Mouse (Mus musculus) myocyte (in vitro differentiated cells): ENCODE results near the gene Fyn. TPM values are rescaled to one million over a fixed set of nuclear protein-coding genes. Genes with fewer than 3 reads are reported as not detected.

Experiments used
- H3K27me3 ChIP-seq: one replicate; pipeline ENCODE4 v1.6.1; 2011; ENCODE audit not compliant: control insufficient read depth, insufficient read depth, insufficient read length
- H3K36me3 ChIP-seq: one replicate; pipeline ENCODE4 v1.6.1; 2011; ENCODE audit not compliant: control insufficient read depth, insufficient read depth
- H3K4me2 ChIP-seq: one replicate; pipeline ENCODE4 v1.6.1; 2011; ENCODE audit warnings: low read depth, control low read depth
- H3K4me3 ChIP-seq: one replicate; pipeline ENCODE4 v1.5.1; 2011; ENCODE audit warnings: mild to moderate bottlenecking, control low read depth, moderate library complexity
- H3K79me2 ChIP-seq: one replicate; pipeline ENCODE4 v1.6.1; 2011; ENCODE audit not compliant: control insufficient read depth, insufficient read depth
- H3ac ChIP-seq: one replicate; pipeline ENCODE4 v1.6.1; 2011; ENCODE audit not compliant: control insufficient read depth, insufficient read length
- CEBPB ChIP-seq: IDR thresholded peaks from 2 replicates; pipeline ENCODE4 v1.6.1; 2011; ENCODE audit warnings: mild to moderate bottlenecking, moderate library complexity; ENCODE audit not compliant: poor library complexity, insufficient read depth, severe bottlenecking
- E2F4 ChIP-seq: IDR thresholded peaks from one replicate; pipeline ENCODE4 v1.6.1; 2011; ENCODE audit warnings: mild to moderate bottlenecking, control low read depth, moderate library complexity; ENCODE audit not compliant: insufficient read depth
- MAX ChIP-seq: IDR thresholded peaks from one replicate; pipeline ENCODE4 v1.6.1; 2011; ENCODE audit warnings: low read depth, mild to moderate bottlenecking, control low read depth
- MYOD1 ChIP-seq, 3 experiments: IDR thresholded peaks; one replicate each; pipeline ENCODE4 v1.6.1; 2011; ENCODE audit warnings: control low read depth in 2 of 3, low read depth in 2 of 3, mild to moderate bottlenecking in 2 of 3, moderate library complexity in 1 of 3; ENCODE audit not compliant: insufficient read length in 2 of 3, control insufficient read depth in 1 of 3
- MYOG ChIP-seq, 3 experiments: IDR thresholded peaks; one replicate each; pipeline ENCODE4 v1.6.1; 2011; ENCODE audit warnings: control low read depth in 2 of 3, low read depth in 2 of 3, mild to moderate bottlenecking in 2 of 3; ENCODE audit not compliant: insufficient read length in 2 of 3, control insufficient read depth in 1 of 3, insufficient read depth in 1 of 3
- POLR2A ChIP-seq: IDR thresholded peaks from one replicate; pipeline ENCODE4 v1.6.1; 2011; ENCODE audit warnings: low read depth, mild to moderate bottlenecking, control low read depth, moderate library complexity; ENCODE audit not compliant: insufficient read length
- POLR2AphosphoS2 ChIP-seq: IDR thresholded peaks from one replicate; pipeline ENCODE4 v1.6.1; 2011; ENCODE audit warnings: low read depth, control low read depth; ENCODE audit not compliant: insufficient read length
- REST ChIP-seq: IDR thresholded peaks from one replicate; pipeline ENCODE4 v1.6.1; 2011; ENCODE audit warnings: mild to moderate bottlenecking, control low read depth, moderate library complexity; ENCODE audit not compliant: insufficient read depth, insufficient read length
- SRF ChIP-seq: IDR thresholded peaks from one replicate; pipeline ENCODE4 v1.6.1; 2011; ENCODE audit warnings: low read depth; ENCODE audit not compliant: control insufficient read depth, insufficient read length
- TCF12 ChIP-seq: IDR thresholded peaks from one replicate; pipeline ENCODE4 v1.6.1; 2011; ENCODE audit warnings: mild to moderate bottlenecking, control low read depth; ENCODE audit not compliant: poor library complexity, insufficient read depth, severe bottlenecking
- TCF3 ChIP-seq: IDR thresholded peaks from one replicate; pipeline ENCODE4 v1.6.1; 2011; ENCODE audit warnings: low read depth, control low read depth; ENCODE audit not compliant: insufficient read length
- USF1 ChIP-seq: IDR thresholded peaks from one replicate; pipeline ENCODE4 v1.6.1; 2011; ENCODE audit warnings: low read depth, mild to moderate bottlenecking, control low read depth, moderate library complexity
- polyA plus RNA-seq: library from polyadenylated mRNA; unstranded; fragments of >200 nt; fragmentation: generic; extraction: Trizol; gene quantifications from one replicate; pipeline ENCODE4 v1.2.1, GENCODE M21; 2012; ENCODE audit warnings: missing spikeins

Gene Fyn
- polyA plus RNA-seq, 1 experiment, result 148 TPM

DNA sequence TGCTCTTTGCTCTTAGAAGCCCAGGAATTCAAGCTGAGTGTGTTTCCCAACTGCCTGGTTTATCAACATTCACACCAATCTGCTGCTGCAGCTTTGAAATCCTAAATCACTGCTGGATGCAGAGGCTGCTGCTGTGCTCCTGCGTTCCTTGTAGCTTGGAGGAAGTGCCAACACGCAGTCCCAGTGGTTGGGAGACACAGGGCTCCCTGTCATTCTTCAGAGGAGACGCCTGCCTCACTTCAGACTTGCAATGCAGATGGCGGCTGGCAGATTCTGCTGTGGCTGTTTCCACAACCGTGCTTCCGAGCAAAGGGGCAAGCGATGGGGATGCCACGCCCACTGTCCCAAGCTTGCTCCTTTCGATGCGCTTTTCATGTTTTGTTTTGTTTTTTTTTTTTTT, 132.9 kb downstream of the Fyn start:
- H3K36me3 ChIP-seq, result no peaks in the 10 kb centered on the region
- H3K27me3 ChIP-seq, result no peaks in the 10 kb centered on the region
- no peak for TF ChIP-seq TCF3
- no peak for TF ChIP-seq MAX
- TF ChIP-seq E2F4, result no peak
- TF ChIP-seq POLR2AphosphoS2, result no peak
- H3ac ChIP-seq, result no peak overlapping the region
- no peak overlapping the region for H3K4me2 ChIP-seq
- H3K4me3 ChIP-seq, result no peak overlapping the region
- peaks cover 41% of the 10 kb centered on the region for H3K79me2 ChIP-seq

DNA sequence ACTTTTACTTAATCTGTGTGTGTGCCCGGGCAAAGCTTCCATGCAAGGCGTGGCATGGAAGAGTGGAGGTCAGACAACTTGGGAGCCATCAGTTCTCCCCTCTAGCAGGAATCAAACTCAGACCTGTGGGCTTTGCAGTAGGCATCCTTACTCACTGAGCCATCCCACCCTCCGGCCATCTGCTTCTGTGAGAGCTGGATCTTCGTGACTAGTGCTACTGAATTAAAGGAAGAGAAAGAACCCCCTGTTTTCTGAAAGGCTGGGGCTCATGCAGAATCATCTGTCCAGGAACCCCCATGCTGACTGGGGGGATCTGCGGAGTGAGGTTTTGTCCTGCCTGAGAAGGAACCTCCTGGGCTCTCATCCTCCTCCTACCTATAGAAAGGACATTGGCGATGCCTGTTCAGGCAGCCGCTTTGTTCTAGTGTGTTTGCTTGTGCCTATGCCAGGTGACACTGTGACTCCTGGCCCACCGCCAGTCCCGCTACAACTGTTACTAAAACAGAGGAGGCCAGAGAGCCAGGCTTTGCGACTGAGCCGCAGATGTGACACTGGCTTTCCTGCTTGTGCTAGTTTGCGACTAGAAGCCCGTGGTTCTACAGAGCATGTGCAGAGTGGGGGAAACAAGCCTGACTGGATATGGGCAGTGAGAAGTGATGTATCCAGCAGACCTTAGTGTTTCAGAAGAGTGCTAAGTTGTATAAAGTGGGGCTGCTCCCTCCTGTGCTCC, 133.5 kb downstream of the Fyn start:
- no peaks in the 10 kb centered on the region for H3K36me3 ChIP-seq
- no peak overlapping the region for H3K4me3 ChIP-seq
- TF ChIP-seq TCF12 (no peak), TCF3 (no peak), E2F4 (no peak), MAX (no peak), POLR2A (no peak), CEBPB (no peak), MYOG (IDR thresholded peaks at IDR 0.05; ENCODE audit: control insufficient read depth in 1 of 3, insufficient read depth in 1 of 3, insufficient read length in 2 of 3, low read depth in 2 of 3) (no peak), REST (no peak), USF1 (no peak), POLR2AphosphoS2 (no peak), SRF (no peak), MYOD1 (IDR thresholded peaks at IDR 0.05; ENCODE audit: control insufficient read depth in 1 of 3, insufficient read length in 2 of 3, low read depth in 2 of 3) (no peak)
- no peaks in the 10 kb centered on the region for H3K27me3 ChIP-seq
- no peak overlapping the region for H3ac ChIP-seq
- H3K79me2 ChIP-seq, result peaks cover 41% of the 10 kb centered on the region
- no peak overlapping the region for H3K4me2 ChIP-seq

DNA sequence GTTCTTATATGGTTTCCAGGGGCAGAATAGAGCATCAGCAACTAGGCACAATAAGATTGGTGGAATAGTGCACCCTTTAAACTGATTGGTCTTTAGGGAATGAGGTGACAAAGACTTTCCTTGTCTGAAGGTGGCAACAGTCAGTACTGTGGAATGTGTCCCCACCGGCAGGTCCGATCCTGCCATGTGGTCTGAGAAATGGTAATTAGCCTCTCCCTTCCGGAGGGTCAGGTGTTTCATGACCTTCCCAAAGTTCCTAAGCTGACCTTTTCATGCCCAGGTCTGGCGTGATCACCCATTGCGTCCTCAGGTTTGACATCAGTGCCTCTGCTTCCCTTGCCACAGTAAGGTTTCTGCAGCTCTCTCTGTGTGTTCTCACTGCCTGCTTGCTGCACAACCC, 134.7 kb downstream of the Fyn start:
- no peaks in the 10 kb centered on the region for H3K36me3 ChIP-seq
- TF ChIP-seq USF1, result no peak
- TF ChIP-seq REST, result no peak
- no peak for TF ChIP-seq E2F4
- TF ChIP-seq SRF, result no peak
- TF ChIP-seq TCF12, result no peak
- H3K27me3 ChIP-seq, result no peaks in the 10 kb centered on the region
- no peak overlapping the region for H3K4me2 ChIP-seq
- no peak overlapping the region for H3ac ChIP-seq
- H3K79me2 ChIP-seq, result peaks cover 36% of the 10 kb centered on the region
- no peak overlapping the region for H3K4me3 ChIP-seq

GRCm38 (mm10) chr10:39505007-39505406, 136.4 kb downstream of the Fyn start:
- Histone ChIP-seq H3K36me3 (no peaks in the 10 kb centered on the region), H3K4me2 (no peak overlapping the region), H3K79me2 (peaks cover 38% of the 10 kb centered on the region), H3K4me3 (no peak overlapping the region), H3K27me3 (no peaks in the 10 kb centered on the region), H3ac (no peak overlapping the region)
- TF ChIP-seq MYOG (IDR thresholded peaks at IDR 0.05; ENCODE audit: control insufficient read depth in 1 of 3, insufficient read depth in 1 of 3, insufficient read length in 2 of 3, low read depth in 2 of 3) (no peak), TCF3 (no peak), POLR2AphosphoS2 (no peak), REST (no peak), CEBPB (no peak), MAX (no peak), E2F4 (no peak), MYOD1 (IDR thresholded peaks at IDR 0.05; ENCODE audit: control insufficient read depth in 1 of 3, insufficient read length in 2 of 3, low read depth in 2 of 3) (no peak), USF1 (no peak), TCF12 (no peak), SRF (no peak), POLR2A (no peak)

- H3K4me2 ChIP-seq, result no peak overlapping the region
- no peaks in the 10 kb centered on the region for H3K27me3 ChIP-seq
- peaks cover 35% of the 10 kb centered on the region for H3K79me2 ChIP-seq
- no peak overlapping the region for H3ac ChIP-seq
- H3K36me3 ChIP-seq, result no peaks in the 10 kb centered on the region
- no peak overlapping the region for H3K4me3 ChIP-seq
- TF ChIP-seq E2F4 (no peak), USF1 (no peak), MYOG (IDR thresholded peaks at IDR 0.05; ENCODE audit: control insufficient read depth in 1 of 3, insufficient read depth in 1 of 3, insufficient read length in 2 of 3, low read depth in 2 of 3) (no peak), CEBPB (no peak), TCF12 (no peak), POLR2A (no peak), MYOD1 (IDR thresholded peaks at IDR 0.05; ENCODE audit: control insufficient read depth in 1 of 3, insufficient read length in 2 of 3, low read depth in 2 of 3) (no peak), REST (no peak), SRF (no peak), TCF3 (no peak), MAX (no peak), POLR2AphosphoS2 (no peak)
Observed at GRCm38 (mm10) chr10:39505621-39506020, 137.0 kb downstream of the Fyn start.
